Mouse (Mus musculus) lung, postnatal 36 days (tissue): ENCODE measurements at regions not wholly inside any gene's neighbourhood (a gene's known extent, or its start where the extent isn't known, plus 50 kb on each side); places are given as distances from the start of the nearest gene placed in this dataset.

Experiments used
- DNase-seq: peaks from one replicate; pipeline ENCODE4 v3.0.0; 2022; ENCODE audit warnings: mixed read lengths

GRCm38 (mm10) chr1:81516575-81517210 lies 439.9 kb downstream of the Nyap2 start:
- peak; percentile 46 for DNase-seq

DNA sequence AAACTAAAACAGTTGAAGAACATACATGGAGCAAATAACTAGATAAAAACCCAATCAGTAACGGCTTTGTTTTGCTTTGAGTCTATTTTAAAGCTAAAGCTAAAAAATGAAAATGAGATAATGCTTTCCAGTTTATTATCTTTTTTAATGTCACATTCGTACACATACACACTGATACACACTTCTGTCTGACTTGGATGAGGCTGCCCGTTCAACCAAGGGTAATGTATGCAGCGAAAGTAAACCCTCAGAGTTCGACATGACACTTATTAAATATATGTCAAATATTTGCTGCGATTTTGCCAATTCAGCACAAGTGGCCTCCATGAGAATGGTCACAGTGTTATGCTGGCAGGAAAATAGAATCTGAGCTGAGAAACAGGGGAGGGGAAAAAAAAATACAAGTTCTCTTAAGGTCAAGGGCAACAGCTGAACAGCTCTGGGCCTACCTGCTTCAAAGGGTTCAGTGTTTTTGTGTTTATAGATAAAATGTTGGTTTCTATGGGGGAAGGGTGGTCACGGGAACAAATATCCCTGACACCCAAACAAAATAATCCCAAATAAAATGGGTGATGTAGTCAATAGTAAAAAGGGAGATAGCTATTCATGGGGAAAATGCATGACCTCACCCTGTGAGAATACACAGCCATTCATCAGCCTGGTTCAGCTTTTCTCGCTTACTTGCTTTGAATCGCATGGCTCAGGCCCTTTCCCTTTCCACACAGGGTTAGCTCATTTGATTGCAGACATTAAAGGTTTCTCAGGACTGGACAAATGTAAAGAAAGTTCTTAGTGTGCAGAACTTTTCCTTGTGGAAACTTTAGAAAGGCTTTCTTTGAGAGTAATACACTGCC lies 443.9 kb downstream of the Nyap2 start:
- DNase-seq, result no peak

- DNase-seq, result no peak
Observed at GRCm38 (mm10) chr1:81522929-81523328, 446.2 kb downstream of the Nyap2 start.

DNA sequence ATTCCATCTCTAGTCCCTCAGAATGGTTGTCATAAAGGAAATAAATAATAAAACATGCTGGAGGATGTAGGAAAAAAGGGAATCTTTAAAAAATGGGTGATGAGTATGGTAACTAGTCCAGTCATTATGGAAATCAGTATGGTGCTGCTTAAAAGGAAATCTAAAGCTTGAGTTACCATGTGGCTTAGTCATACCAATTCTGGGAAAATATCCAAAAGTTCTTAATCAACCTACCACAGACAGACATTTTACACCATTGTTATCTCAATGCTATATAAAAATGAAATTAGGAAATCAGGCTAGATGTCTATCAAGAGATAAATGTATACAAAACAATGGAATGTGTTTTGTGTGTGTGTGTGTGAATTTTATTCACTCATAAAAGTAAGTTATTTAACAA lies 449.1 kb downstream of the Nyap2 start:
- no peak for DNase-seq

- DNase-seq, result no peak
Observed at GRCm38 (mm10) chr1:81537836-81538235, 461.1 kb downstream of the Nyap2 start.

- no peak for DNase-seq
Observed at GRCm38 (mm10) chr1:81539591-81540311, 463.0 kb downstream of the Nyap2 start.

- no peak for DNase-seq
Observed at GRCm38 (mm10) chr1:81548906-81549305, 472.2 kb downstream of the Nyap2 start.

- DNase-seq, result no peak
Observed at GRCm38 (mm10) chr1:81549706-81550105, 473.0 kb downstream of the Nyap2 start.

DNA sequence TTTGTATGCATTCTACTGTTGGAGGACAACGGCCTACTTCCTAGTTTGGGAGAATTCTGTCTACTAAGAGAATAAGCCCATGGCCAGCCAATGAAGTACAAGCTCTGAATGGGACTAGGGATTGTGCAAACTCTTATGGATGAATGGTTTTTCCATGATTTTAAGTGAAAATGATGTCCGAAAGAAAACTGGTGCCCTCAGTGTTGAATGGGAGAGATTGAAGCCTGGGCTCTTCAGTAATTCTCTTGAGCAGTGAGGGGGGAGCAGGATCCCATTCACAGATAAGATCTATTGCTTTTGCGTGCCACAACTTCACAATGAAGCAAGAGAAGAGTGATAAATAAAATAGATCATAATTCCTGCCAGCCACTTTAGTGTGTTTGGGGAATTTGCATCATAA lies 476.0 kb downstream of the Nyap2 start:
- no peak for DNase-seq

DNA sequence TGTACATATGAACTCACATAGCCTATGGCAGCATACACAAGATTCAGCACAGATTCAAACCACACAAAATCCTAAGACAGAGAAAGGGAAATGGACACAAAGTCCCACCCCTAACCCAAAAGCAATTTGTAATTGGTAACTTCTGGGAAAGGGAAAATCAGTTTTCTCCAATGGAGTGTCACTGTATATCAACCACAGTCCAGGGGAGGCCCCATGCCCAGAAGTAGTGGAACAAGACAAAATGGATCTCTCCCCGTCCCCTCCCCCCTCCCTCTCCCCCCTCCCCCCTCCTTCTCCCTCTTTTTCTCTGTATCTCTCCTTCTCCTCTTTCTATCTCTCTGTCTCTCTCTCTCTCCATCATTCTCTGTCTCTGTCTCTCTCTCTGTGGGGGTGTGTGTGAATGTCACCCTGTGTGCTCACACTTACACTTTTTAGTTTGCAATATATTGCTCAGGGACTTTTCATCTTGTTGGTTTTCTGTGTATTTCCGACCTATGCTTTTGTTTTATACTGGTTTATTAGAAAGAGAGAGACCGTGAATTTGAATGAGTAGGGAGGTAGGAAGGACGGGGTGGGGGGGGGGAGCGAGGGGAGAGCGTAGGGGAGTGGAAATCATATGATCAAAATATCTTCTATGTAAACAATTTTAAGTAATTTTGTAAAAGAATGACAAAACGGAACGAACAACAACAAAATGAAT lies 500.4 kb downstream of the Nyap2 start:
- DNase-seq, result no peak

GRCm38 (mm10) chr1:81577665-81578201 lies 501.0 kb downstream of the Nyap2 start:
- DNase-seq, result no peak

DNA sequence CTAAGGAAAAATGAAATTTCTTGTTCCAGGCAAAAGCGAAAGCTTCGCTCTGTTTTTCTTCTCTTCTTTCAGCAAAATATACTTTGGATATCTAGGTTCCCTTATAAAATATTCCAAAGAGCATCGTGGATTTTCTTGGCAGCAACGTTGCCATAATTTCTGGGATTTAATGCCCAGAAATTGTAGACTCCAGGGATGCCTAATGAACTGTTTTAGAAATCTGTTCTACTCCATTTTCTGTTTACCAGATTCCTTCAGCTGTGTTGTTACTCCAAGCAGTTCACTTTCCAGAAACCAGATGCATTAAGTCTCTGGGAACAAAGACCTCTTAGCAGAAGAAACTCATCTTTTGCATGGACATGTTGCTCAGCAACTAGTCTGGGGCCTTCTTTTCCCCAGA lies 504.5 kb downstream of the Nyap2 start:
- no peak for DNase-seq

DNA sequence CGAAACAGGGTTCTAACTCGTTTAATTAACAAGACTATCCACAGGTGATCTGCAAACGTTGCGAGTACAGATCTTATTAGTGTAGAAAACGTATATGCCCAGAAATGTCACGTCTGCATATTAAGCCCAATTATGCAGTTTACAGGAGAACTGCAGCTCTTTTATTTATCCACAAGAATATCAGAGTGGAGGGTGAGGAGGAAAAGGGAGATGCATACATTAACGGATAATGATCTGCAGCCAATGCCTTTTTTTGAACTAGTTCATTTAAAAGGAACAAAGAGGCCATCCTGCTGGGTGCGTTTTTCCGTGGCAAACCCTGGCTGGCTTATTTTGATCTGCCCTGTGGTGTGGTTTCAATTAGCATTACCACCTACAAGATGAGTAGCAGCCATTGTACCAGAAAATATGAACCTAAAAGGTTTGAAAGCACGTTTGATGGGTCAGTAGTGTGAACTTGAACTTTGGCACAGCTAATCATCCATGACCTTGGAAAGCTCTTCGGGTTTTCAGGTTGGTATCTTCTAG lies 511.1 kb downstream of the Nyap2 start:
- no peak for DNase-seq

- DNase-seq, result no peak
Observed at GRCm38 (mm10) chr1:81591623-81592022, 514.9 kb downstream of the Nyap2 start.

GRCm38 (mm10) chr1:81593280-81594182 lies 516.8 kb downstream of the Nyap2 start:
- peak; percentile 8 for DNase-seq

GRCm38 (mm10) chr1:81594183-81594515 lies 517.4 kb downstream of the Nyap2 start:
- no peak for DNase-seq

DNA sequence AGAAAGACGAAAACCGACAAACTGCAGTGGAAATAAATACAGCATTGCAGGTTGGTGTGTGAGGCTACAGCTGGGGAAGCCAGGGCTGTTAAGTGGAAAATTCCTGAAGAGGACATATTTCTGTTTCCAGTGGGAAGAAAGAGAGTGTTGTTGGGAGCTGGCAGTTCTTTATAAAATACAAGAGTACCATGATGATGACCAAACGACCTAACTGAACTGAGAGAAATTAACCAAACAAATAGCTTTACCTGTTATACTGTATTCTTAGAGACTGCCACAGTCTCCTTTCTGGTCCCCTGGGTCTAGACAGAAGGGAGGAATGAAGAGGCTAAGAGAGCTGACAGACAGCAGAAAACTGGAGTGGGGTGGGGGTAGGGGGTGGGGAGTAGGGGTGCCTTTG lies 517.9 kb downstream of the Nyap2 start:
- DNase-seq, result no peak

DNA sequence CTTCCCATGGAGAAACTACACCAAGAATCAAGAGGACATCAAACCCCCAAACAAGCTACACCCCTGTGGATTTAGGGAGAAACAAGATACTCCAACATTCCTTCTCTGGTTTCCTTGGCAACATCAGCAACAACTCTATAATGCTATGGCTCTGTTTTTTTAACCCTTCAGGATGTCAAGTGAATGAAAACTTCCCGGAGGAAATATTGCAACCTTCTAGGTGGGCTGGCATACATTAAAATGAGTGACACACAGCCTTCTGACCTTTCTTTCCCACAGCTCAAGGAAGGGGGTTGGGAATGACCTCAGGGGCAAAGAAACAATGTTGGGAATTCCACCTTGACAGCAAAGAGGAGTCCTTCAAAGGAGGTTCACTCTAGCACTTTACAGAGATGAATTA lies 532.0 kb downstream of the Nyap2 start:
- no peak for DNase-seq

DNA sequence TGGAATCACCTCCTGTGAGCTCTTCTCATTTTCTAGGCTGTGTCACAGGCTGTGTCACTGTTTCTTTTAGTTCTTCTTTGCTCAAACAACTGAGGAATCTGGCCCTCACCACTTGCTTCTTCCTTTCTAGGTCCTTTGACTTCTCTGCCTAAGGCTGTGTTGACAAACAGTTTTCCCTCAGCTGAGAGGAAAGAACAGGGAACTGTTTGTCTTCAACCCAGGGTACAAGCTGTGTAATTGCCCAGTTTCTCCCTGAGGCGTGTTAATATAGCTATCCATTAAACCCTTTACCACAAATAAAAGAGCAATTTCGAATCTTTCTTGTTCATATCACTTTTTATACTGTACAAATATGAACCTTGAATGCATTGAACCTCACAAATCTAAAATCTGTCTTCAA lies 542.1 kb downstream of the Nyap2 start:
- no peak for DNase-seq

GRCm38 (mm10) chr1:81624141-81624540 lies 547.4 kb downstream of the Nyap2 start:
- no peak for DNase-seq

- no peak for DNase-seq
Observed at GRCm38 (mm10) chr1:81632704-81633103, 556.0 kb downstream of the Nyap2 start.

GRCm38 (mm10) chr1:81637357-81637756 lies 560.6 kb downstream of the Nyap2 start:
- no peak for DNase-seq
